Mouse (Mus musculus) cerebral cortex, adult 2 months (tissue): Measurements from ENCODE around the gene Tmsb10.

Experiments
- WGBS: fragments of 180-500 bp; shearing (Covaris S2); methylation state at CpG from one replicate; pipeline ENCODE4 v1.1.7; 2018; 5-methylcytosine and 5-hydroxymethylcytosine counted together

Tmsb10 gene

DNA sequence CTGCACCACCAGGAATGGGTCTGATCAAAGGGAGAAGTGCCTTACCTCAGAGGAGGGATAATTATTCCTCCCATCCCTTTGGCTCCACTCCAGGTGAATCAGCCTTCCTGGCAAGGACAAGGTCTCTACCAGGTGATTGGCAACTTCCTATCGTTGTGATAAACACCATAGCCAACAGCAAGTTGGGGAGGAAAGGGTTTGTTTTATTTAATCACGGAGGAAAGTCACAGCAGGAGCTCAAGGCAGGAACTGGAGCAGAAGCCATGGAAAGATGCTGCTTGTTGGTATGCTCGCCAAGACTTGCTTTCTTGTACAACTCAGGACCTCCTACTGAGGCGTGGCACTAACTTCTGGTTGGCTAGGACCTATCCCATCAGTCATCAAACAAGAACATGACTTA is 47.3 kb downstream of the Tmsb10 start:
- 55% methylated on average over 4 of the region's 4 CpGs for WGBS
